Mouse (Mus musculus): Measurements from ENCODE around the gene Cyb561a3. TPM values are rescaled to one million over a fixed set of nuclear protein-coding genes. Genes with fewer than 3 reads are reported as not detected.

Gene Cyb561a3
- polyA plus RNA-seq, 1 experiment from 2014 or later, result 13.5 TPM

- Histone ChIP-seq H3K36me3 (peaks cover 67% of the 10 kb centered on the region), H3K4me1 (replicated peaks) (no peaks in the 10 kb centered on the region), H3K27me3 (replicated peaks) (no peaks in the 10 kb centered on the region), H3K9me3 (replicated peaks) (no peaks in the 10 kb centered on the region), H3K4me3 (no peak overlapping the region), H3K9ac (no peak overlapping the region), H3K27ac (ENCODE audit: poor library complexity, severe bottlenecking) (no peak overlapping the region), H3K4me2 (no peak overlapping the region)
- no peak for ATAC-seq (ENCODE audit: insufficient number of reproducible peaks, low FRiP score)
- WGBS, result 87% methylated on average over 6 of the region's 6 CpGs
Measured at GRCm38 (mm10) chr19:10591659-10592377, 14.8 kb downstream of the Cyb561a3 start.

GRCm38 (mm10) chr19:10598188-10598587, 21.2 kb downstream of the Cyb561a3 start:
- no peak overlapping the region for H3K4me2 ChIP-seq
- no peak overlapping the region for H3K4me3 ChIP-seq
- H3K27me3 ChIP-seq (replicated peaks), result no peaks in the 10 kb centered on the region
- no peak overlapping the region for H3K27ac ChIP-seq (ENCODE audit: poor library complexity, severe bottlenecking)
- 31% methylated on average over 3 of the region's 3 CpGs for WGBS
- no peak overlapping the region for H3K9ac ChIP-seq
- H3K9me3 ChIP-seq (replicated peaks), result no peaks in the 10 kb centered on the region
- peaks cover 8% of the 10 kb centered on the region for H3K4me1 ChIP-seq (replicated peaks)
- peaks cover 52% of the 10 kb centered on the region for H3K36me3 ChIP-seq
- no peak for ATAC-seq (ENCODE audit: insufficient number of reproducible peaks, low FRiP score)

- Histone ChIP-seq H3K27ac (ENCODE audit: poor library complexity, severe bottlenecking) (no peak overlapping the region), H3K36me3 (peaks cover 38% of the 10 kb centered on the region), H3K4me1 (replicated peaks) (peaks cover 22% of the 10 kb centered on the region), H3K27me3 (replicated peaks) (no peaks in the 10 kb centered on the region), H3K4me3 (no peak overlapping the region), H3K4me2 (no peak overlapping the region), H3K9ac (no peak overlapping the region), H3K9me3 (replicated peaks) (no peaks in the 10 kb centered on the region)
- no peak for ATAC-seq (ENCODE audit: insufficient number of reproducible peaks, low FRiP score)
- WGBS, result 90% methylated on average over 2 of the region's 2 CpGs
Measured at GRCm38 (mm10) chr19:10599648-10600047, 22.7 kb downstream of the Cyb561a3 start.

- no peaks in the 10 kb centered on the region for H3K9me3 ChIP-seq (replicated peaks)
- peak overlapping the region; percentile 65 for H3K9ac ChIP-seq
Measured at GRCm38 (mm10) chr19:10602247-10602769, 25.3 kb downstream of the Cyb561a3 start.

GRCm38 (mm10) chr19:10602787-10603186, 25.8 kb downstream of the Cyb561a3 start:
- peak overlapping the region; percentile 60 for H3K4me2 ChIP-seq
- WGBS, result 3% methylated on average over 9 of the region's 9 CpGs
- H3K4me1 ChIP-seq (replicated peaks), result peaks cover 38% of the 10 kb centered on the region
- peak overlapping the region; percentile 87 for H3K27ac ChIP-seq (ENCODE audit: poor library complexity, severe bottlenecking)
- peak overlapping the region; percentile 65 for H3K9ac ChIP-seq
- H3K9me3 ChIP-seq (replicated peaks), result no peaks in the 10 kb centered on the region
- peaks cover 22% of the 10 kb centered on the region for H3K36me3 ChIP-seq
- H3K4me3 ChIP-seq, result peak overlapping the region; percentile 21
- ATAC-seq (ENCODE audit: insufficient number of reproducible peaks, low FRiP score), result peak; percentile 60; the same call in 1 of the 2 replicates
- no peaks in the 10 kb centered on the region for H3K27me3 ChIP-seq (replicated peaks)

More at GRCm38 (mm10) chr19:10602247-10602769, 25.3 kb downstream of the Cyb561a3 start:
- Histone ChIP-seq H3K27me3 (replicated peaks) (no peaks in the 10 kb centered on the region), H3K36me3 (peaks cover 18% of the 10 kb centered on the region; the same call in 1 of the 2 replicates), H3K27ac (ENCODE audit: poor library complexity, severe bottlenecking) (peak overlapping the region; percentile 87), H3K4me2 (peak overlapping the region; percentile 60), H3K4me3 (peak overlapping the region; percentile 21), H3K4me1 (replicated peaks) (peaks cover 33% of the 10 kb centered on the region)
- ATAC-seq (ENCODE audit: insufficient number of reproducible peaks, low FRiP score), result no peak
- 13% methylated on average over 6 of the region's 6 CpGs for WGBS

GRCm38 (mm10) chr19:10603660-10604523, 26.9 kb downstream of the Cyb561a3 start:
- peaks cover 30% of the 10 kb centered on the region for H3K36me3 ChIP-seq
- H3K27ac ChIP-seq (ENCODE audit: poor library complexity, severe bottlenecking), result no peak overlapping the region; the same call in 1 of the 2 replicates
- peak overlapping the region; percentile 75; the same call in 1 of the 2 replicates for H3K9ac ChIP-seq
- WGBS, result 81% methylated on average over 18 of the region's 18 CpGs
- H3K9me3 ChIP-seq (replicated peaks), result no peaks in the 10 kb centered on the region
- H3K4me2 ChIP-seq, result no peak overlapping the region; the same call in 1 of the 2 replicates
- ATAC-seq (ENCODE audit: insufficient number of reproducible peaks, low FRiP score), result no peak
- H3K27me3 ChIP-seq (replicated peaks), result no peaks in the 10 kb centered on the region
- H3K4me3 ChIP-seq, result no peak overlapping the region
- H3K4me1 ChIP-seq (replicated peaks), result peaks cover 44% of the 10 kb centered on the region

- no peaks in the 10 kb centered on the region for H3K9me3 ChIP-seq (replicated peaks)
- H3K4me1 ChIP-seq (replicated peaks), result peaks cover 44% of the 10 kb centered on the region
- H3K4me3 ChIP-seq, result peak overlapping the region; percentile 87
- ATAC-seq (ENCODE audit: insufficient number of reproducible peaks, low FRiP score), result no peak
- peak overlapping the region; percentile 75 for H3K9ac ChIP-seq
- WGBS, result 39% methylated on average over 3 of the region's 3 CpGs
- H3K27me3 ChIP-seq (replicated peaks), result no peaks in the 10 kb centered on the region
- H3K27ac ChIP-seq (ENCODE audit: poor library complexity, severe bottlenecking), result peak overlapping the region; percentile 91
- H3K36me3 ChIP-seq, result peaks cover 31% of the 10 kb centered on the region
- peak overlapping the region; percentile 71 for H3K4me2 ChIP-seq
Measured at GRCm38 (mm10) chr19:10604534-10604933, 27.6 kb downstream of the Cyb561a3 start.

GRCm38 (mm10) chr19:10605293-10605900, 28.4 kb downstream of the Cyb561a3 start, which contains the start of the genes Ddb1 and Tkfc:
Gene Ddb1 (plus strand): TSS chr19:10605327.
Gene Tkfc (minus strand): TSS chr19:10605654.
- Histone ChIP-seq H3K4me1 (replicated peaks) (peaks cover 44% of the 10 kb centered on the region), H3K36me3 (peaks cover 31% of the 10 kb centered on the region), H3K9me3 (replicated peaks) (no peaks in the 10 kb centered on the region), H3K4me2 (peak within 1 kb of the TSS; percentile 71), H3K27ac (ENCODE audit: poor library complexity, severe bottlenecking) (peak within 1 kb of the TSS; percentile 91), H3K4me3 (peak within 1 kb of the TSS; percentile 87), H3K27me3 (replicated peaks) (no peaks in the 10 kb centered on the region), H3K9ac (peak within 1 kb of the TSS; percentile 95)
- WGBS, result under 1% methylated on average over 49 of the region's 49 CpGs
- peak; percentile 98 for ATAC-seq (ENCODE audit: insufficient number of reproducible peaks, low FRiP score)

GRCm38 (mm10) chr19:10605901-10606622, 29.1 kb downstream of the Cyb561a3 start:
- Histone ChIP-seq H3K36me3 (peaks cover 37% of the 10 kb centered on the region), H3K4me1 (replicated peaks) (peaks cover 44% of the 10 kb centered on the region), H3K27me3 (replicated peaks) (no peaks in the 10 kb centered on the region), H3K4me3 (peak overlapping the region; percentile 87), H3K9ac (peak overlapping the region; percentile 95), H3K27ac (ENCODE audit: poor library complexity, severe bottlenecking) (peak overlapping the region; percentile 90), H3K9me3 (replicated peaks) (no peaks in the 10 kb centered on the region), H3K4me2 (peak overlapping the region; percentile 71)
- peak; percentile 29; the same call in 1 of the 2 replicates for ATAC-seq (ENCODE audit: insufficient number of reproducible peaks, low FRiP score)
- 4% methylated on average over 20 of the region's 20 CpGs for WGBS

GRCm38 (mm10) chr19:10608573-10609240, 31.7 kb downstream of the Cyb561a3 start:
- no peak overlapping the region for H3K27ac ChIP-seq (ENCODE audit: poor library complexity, severe bottlenecking)
- H3K4me2 ChIP-seq, result no peak overlapping the region
- no peaks in the 10 kb centered on the region for H3K27me3 ChIP-seq (replicated peaks)
- H3K4me3 ChIP-seq, result no peak overlapping the region
- no peak overlapping the region for H3K9ac ChIP-seq
- WGBS, result 84% methylated on average over 5 of the region's 5 CpGs
- no peak for ATAC-seq (ENCODE audit: insufficient number of reproducible peaks, low FRiP score)
- peaks cover 32% of the 10 kb centered on the region for H3K4me1 ChIP-seq (replicated peaks)
- no peaks in the 10 kb centered on the region for H3K9me3 ChIP-seq (replicated peaks)
- peaks cover 63% of the 10 kb centered on the region for H3K36me3 ChIP-seq

All from heart, embryonic 12.5 days (tissue).